Mouse (Mus musculus) heart, embryonic 14.5 days (tissue): ENCODE measurements at regions not wholly inside any gene's neighbourhood (a gene's known extent, or its start where the extent isn't known, plus 50 kb on each side); places are given as distances from the start of the nearest gene placed in this dataset.

ENCODE experiments used
- ATAC-seq: fragments of 200-750 bp; cut with Nextera tagmentation; 2 replicates; pipeline ENCODE4 v1.8.0; 2017; ENCODE audit warnings: low read depth, moderate TSS enrichment; ENCODE audit not compliant: insufficient number of reproducible peaks, insufficient read depth, low FRiP score
- H3K27ac ChIP-seq, 2 experiments: fragments of 200-500 bp in 1 of 2; fragments of 300-500 bp in 1 of 2; sonication (generic) in 1 of 2; replicated peaks in 1 of 2; 2 replicates each; pipeline ENCODE4 v1.5.1; 2012 to 2014; ENCODE audit warnings: low read depth in 2 of 2, low read length in 2 of 2, control low read depth in 1 of 2, mild to moderate bottlenecking in 1 of 2, mixed read lengths in 1 of 2; ENCODE audit not compliant: control insufficient read depth in 1 of 2, insufficient read depth in 1 of 2
- H3K27me3 ChIP-seq: fragments of 300-500 bp; sonication (generic); 2 replicates; pipeline ENCODE4 v1.6.1; 2014; ENCODE audit warnings: mild to moderate bottlenecking, low read length, control low read depth; ENCODE audit not compliant: control insufficient read depth, insufficient read depth
- H3K36me3 ChIP-seq: fragments of 300-500 bp; sonication (generic); 2 replicates; pipeline ENCODE4 v1.6.1; 2014; ENCODE audit warnings: mild to moderate bottlenecking, control low read depth, low read length, mixed read lengths; ENCODE audit not compliant: control insufficient read depth, insufficient read depth
- H3K4me1 ChIP-seq, 2 experiments: fragments of 200-500 bp in 1 of 2; fragments of 300-500 bp in 1 of 2; sonication (generic) in 1 of 2; 2 replicates each; pipeline ENCODE4 v1.6.1; 2012 to 2014; ENCODE audit warnings: low read length in 2 of 2, control low read depth in 1 of 2, mixed read lengths in 1 of 2; ENCODE audit not compliant: control insufficient read depth in 2 of 2, insufficient read depth in 2 of 2
- H3K4me2 ChIP-seq: fragments of 300-500 bp; sonication (generic); 2 replicates; pipeline ENCODE4 v1.6.1; 2014; ENCODE audit warnings: mild to moderate bottlenecking, low read length
- H3K4me3 ChIP-seq, 2 experiments: fragments of 200-500 bp in 1 of 2; fragments of 300-500 bp in 1 of 2; sonication (generic) in 1 of 2; 2 replicates each; pipeline ENCODE4 v1.5.1; 2012 to 2014; ENCODE audit warnings: low read length in 2 of 2, mild to moderate bottlenecking in 2 of 2, control low read depth in 1 of 2, low read depth in 1 of 2, moderate library complexity in 1 of 2; ENCODE audit not compliant: control insufficient read depth in 1 of 2, insufficient read depth in 1 of 2
- H3K9ac ChIP-seq: fragments of 300-500 bp; sonication (generic); 2 replicates; pipeline ENCODE4 v1.6.1; 2014; ENCODE audit warnings: mild to moderate bottlenecking, low read length
- H3K9me3 ChIP-seq: fragments of 300-500 bp; sonication (generic); 2 replicates; pipeline ENCODE4 v1.6.1; 2016; ENCODE audit warnings: low read length, control low read depth; ENCODE audit not compliant: control insufficient read depth
- WGBS: fragments of 180-500 bp; shearing (Covaris S2); extraction: QIAGEN DNeasy Blood & Tissue Kit; methylation state at CpG from one replicate; pipeline ENCODE4 v1.1.7; 2014; 5-methylcytosine and 5-hydroxymethylcytosine counted together

DNA sequence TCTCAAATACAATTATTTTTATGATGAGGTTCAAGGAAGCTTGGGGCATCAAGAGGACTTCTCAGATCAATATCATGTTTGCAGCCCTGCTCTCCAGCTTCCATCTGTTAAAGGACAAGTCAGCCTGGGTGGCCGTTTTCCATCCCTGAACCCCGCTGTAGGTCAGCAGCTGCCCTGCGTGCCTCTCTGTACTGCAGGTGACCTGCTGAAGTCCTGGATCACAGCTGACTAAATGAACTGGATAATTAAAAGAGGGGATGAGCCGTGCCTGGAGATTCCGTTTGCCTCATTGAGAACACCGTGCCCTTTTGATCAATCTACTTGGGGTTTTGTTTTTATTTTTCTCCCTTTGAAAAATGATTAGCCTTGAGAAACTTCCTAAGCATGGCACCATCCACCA lies 221.2 kb upstream of the Ppargc1a start:
- Histone ChIP-seq H3K27me3 (no peaks in the 10 kb centered on the region), H3K4me3 (no peak overlapping the region), H3K4me1 (peaks cover 0 to 2% of the 10 kb centered on the region in 2 experiments; a peak in 1 of 4 replicates), H3K36me3 (no peaks in the 10 kb centered on the region), H3K9me3 (no peaks in the 10 kb centered on the region), H3K9ac (no peak overlapping the region), H3K4me2 (no peak overlapping the region), H3K27ac (no peak overlapping the region)
- ATAC-seq = no peak
- 92% methylated on average over 6 of the region's 6 CpGs for WGBS

DNA sequence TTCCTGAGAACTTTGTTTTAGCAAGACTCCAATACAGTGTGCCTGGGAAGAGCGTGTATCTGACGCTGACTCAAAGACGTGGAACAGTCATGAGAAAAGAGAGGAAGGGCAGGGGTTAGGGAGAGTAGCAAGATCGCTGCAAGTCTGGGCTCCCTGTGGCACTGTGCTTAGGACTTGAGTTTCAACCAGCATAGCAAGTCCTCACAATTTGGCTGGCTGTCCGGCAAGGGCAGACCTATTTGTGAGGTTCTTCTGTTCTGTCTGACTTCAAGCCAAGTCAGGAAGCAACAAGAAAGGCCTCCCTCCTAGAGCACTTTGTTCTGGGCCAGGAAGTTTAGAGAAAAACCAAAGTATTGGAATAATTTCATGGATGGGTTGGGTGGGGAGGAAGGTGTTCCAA lies 216.0 kb upstream of the Ppargc1a start:
- H3K27me3 ChIP-seq = no peaks in the 10 kb centered on the region
- H3K9ac ChIP-seq = no peak overlapping the region
- ATAC-seq = no peak
- no peak overlapping the region for H3K4me3 ChIP-seq
- no peaks in the 10 kb centered on the region for H3K36me3 ChIP-seq
- no peak overlapping the region for H3K27ac ChIP-seq
- H3K4me2 ChIP-seq = no peak overlapping the region
- no peaks in the 10 kb centered on the region for H3K9me3 ChIP-seq
- H3K4me1 ChIP-seq = peaks cover 2 to 8% of the 10 kb centered on the region in 2 experiments; a peak in 3 of 4 replicates
- 65% methylated on average over 5 of the region's 5 CpGs for WGBS

DNA sequence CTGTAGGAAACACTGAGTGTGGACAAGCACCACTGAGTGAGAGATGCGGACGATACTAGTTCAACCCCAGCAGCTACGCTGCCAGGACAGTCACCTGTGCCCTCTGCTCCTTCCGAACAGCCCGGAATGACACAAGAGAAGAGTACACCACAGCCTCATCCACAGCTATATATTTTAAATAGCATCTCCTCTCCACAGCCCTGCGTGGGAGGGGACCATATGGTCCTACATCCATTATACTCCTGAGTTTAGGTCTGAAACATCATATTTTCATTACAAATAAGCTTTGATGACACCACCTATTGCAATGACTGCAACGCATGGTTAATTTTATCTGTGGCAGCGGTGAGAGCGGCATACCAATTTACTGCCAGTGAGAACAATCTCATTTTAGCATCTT lies 215.6 kb upstream of the Ppargc1a start:
- no peak overlapping the region for H3K4me2 ChIP-seq

DNA sequence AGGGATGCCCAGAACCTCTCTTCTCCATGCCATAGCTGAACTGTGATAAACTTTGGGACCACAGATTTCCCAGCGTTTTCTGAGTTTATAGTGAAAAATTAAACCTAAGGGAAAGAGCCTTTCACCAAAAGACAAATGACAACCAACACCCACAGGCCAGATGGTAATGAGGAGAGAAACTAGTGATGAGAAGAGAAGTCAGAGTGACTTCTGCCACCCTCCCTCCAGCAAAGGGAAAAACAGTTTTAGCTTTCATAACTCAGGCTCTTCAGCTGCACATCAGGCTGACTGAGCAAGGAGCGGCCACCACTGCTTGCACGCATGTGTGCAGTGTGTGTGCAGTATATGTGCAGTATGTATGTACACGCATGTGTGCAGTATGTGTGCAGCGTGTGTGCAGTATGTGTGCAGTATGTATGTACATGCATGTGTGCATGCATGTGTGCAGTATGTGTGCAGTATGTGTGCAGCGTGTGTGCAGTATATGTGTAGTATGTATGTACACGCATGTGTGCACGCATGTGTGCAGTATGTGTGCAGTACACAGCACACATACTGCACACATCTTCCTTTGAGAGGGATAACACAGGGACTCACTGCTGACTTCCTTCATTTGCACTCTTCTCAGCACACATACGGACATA lies 208.1 kb upstream of the Ppargc1a start:
- Histone ChIP-seq H3K9me3 (no peaks in the 10 kb centered on the region), H3K9ac (no peak overlapping the region), H3K4me2 (no peak overlapping the region), H3K36me3 (no peaks in the 10 kb centered on the region), H3K27ac (no peak overlapping the region), H3K4me1 (no peaks in the 10 kb centered on the region), H3K4me3 (no peak overlapping the region), H3K27me3 (no peaks in the 10 kb centered on the region)
- WGBS = 89% methylated on average over 9 of the region's 9 CpGs
- ATAC-seq = no peak

More for the DNA sequence above, 215.6 kb upstream of the Ppargc1a start:
- 76% methylated on average over 9 of the region's 9 CpGs for WGBS
- H3K9ac ChIP-seq = no peak overlapping the region
- H3K4me3 ChIP-seq = no peak overlapping the region
- H3K27ac ChIP-seq = no peak overlapping the region
- H3K27me3 ChIP-seq = no peaks in the 10 kb centered on the region
- H3K36me3 ChIP-seq = no peaks in the 10 kb centered on the region
- H3K9me3 ChIP-seq = no peaks in the 10 kb centered on the region
- no peak for ATAC-seq
- H3K4me1 ChIP-seq = peaks cover 2 to 8% of the 10 kb centered on the region in 2 experiments; a peak in 3 of 4 replicates

GRCm38 (mm10) chr5:51771655-51772054 lies 204.1 kb upstream of the Ppargc1a start:
- Histone ChIP-seq H3K27ac (no peak overlapping the region), H3K36me3 (no peaks in the 10 kb centered on the region), H3K9me3 (no peaks in the 10 kb centered on the region), H3K9ac (no peak overlapping the region), H3K4me3 (no peak overlapping the region), H3K4me2 (no peak overlapping the region), H3K4me1 (no peaks in the 10 kb centered on the region), H3K27me3 (no peaks in the 10 kb centered on the region)
- 84% methylated on average over 2 of the region's 2 CpGs for WGBS
- ATAC-seq = no peak

DNA sequence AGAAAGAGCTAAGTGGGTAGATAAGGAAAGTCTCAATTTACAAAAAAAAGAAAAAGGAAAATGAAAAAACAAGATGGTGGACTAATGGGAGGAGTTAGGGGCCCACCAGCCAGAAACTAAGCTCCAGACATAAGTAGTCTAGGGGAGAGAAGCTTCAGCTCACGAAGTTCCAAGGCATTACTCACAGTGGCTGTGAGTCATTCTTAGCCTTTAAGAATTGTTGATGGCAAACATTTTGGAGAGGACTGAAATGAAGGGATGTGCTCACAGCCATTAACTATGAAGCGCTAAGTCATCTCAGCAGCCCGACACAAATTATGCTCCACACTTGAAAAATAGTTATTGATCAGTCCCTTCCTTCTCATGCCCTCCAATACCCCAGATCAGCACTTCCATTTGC lies 198.6 kb upstream of the Ppargc1a start:
- H3K9ac ChIP-seq = no peak overlapping the region
- no peak overlapping the region for H3K27ac ChIP-seq
- H3K4me1 ChIP-seq = peaks cover 3 to 6% of the 10 kb centered on the region in 2 experiments; a peak in 2 of 4 replicates
- no peak for ATAC-seq
- H3K9me3 ChIP-seq = no peaks in the 10 kb centered on the region
- H3K36me3 ChIP-seq = no peaks in the 10 kb centered on the region
- WGBS = 80% methylated on average over 3 of the region's 3 CpGs
- H3K4me3 ChIP-seq = no peak overlapping the region
- H3K27me3 ChIP-seq = no peaks in the 10 kb centered on the region
- no peak overlapping the region for H3K4me2 ChIP-seq

DNA sequence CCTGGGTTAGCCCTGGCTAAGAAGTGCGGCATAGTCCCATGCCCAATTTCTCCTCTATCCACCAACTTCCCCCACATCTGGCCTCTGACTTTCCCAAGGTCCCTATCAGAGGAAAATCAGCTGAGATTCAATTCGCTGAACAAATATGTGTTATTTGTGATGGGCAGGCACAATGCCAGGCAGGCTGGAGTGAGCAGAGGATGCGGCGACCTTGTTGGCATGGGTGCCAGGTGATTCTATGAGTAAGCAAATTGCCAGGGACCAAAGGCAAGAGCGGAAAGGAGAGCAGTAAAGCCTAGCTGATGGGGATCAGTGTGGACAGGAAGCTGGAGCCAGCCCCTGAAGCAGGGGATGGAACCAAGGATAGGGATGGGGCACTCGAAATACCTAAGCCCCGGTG lies 196.9 kb upstream of the Ppargc1a start:
- H3K4me3 ChIP-seq = no peak overlapping the region
- no peaks in the 10 kb centered on the region for H3K9me3 ChIP-seq
- peaks cover 3 to 6% of the 10 kb centered on the region in 2 experiments; a peak in 2 of 4 replicates for H3K4me1 ChIP-seq
- no peak overlapping the region for H3K4me2 ChIP-seq
- H3K9ac ChIP-seq = no peak overlapping the region
- no peak overlapping the region for H3K27ac ChIP-seq
- no peak for ATAC-seq
- H3K27me3 ChIP-seq = no peaks in the 10 kb centered on the region
- no peaks in the 10 kb centered on the region for H3K36me3 ChIP-seq
- 86% methylated on average over 7 of the region's 7 CpGs for WGBS

GRCm38 (mm10) chr5:51763599-51763998 lies 196.1 kb upstream of the Ppargc1a start:
- Histone ChIP-seq H3K9ac (no peak overlapping the region), H3K4me1 (peaks cover 3 to 6% of the 10 kb centered on the region in 2 experiments; a peak in 2 of 4 replicates), H3K36me3 (no peaks in the 10 kb centered on the region), H3K27ac (no peak overlapping the region), H3K4me3 (no peak overlapping the region), H3K4me2 (no peak overlapping the region), H3K9me3 (no peaks in the 10 kb centered on the region), H3K27me3 (no peaks in the 10 kb centered on the region)
- 60% methylated on average over 7 of the region's 7 CpGs for WGBS
- ATAC-seq = no peak
